Mouse (Mus musculus): Measurements from ENCODE around the gene Zbtb20.

- TF ChIP-seq CTCF (IDR thresholded peaks at IDR 0.05; ENCODE audit: low read depth, low read length) (no peak), POLR2A (IDR thresholded peaks at IDR 0.05; ENCODE audit: borderline replicate concordance, low read depth, low read length) (no peak)
Observed at GRCm38 (mm10) chr16:43407594-43408142, 532.0 kb downstream of the Zbtb20 start.

Measured in bone marrow macrophage, adult 2 months (primary cell).